Mouse (Mus musculus) left cerebral cortex, postnatal 36 days (tissue): ENCODE results near the gene Sytl3. TPM values are rescaled to one million over a fixed set of nuclear protein-coding genes. Genes with fewer than 3 reads are reported as not detected.
"Not testable (repeated sequence)": the region's sequence is repeated elsewhere in the genome, so short reads cannot be mapped to it uniquely, and the experiment has no call there.

Source experiments
- DNase-seq, 2 experiments: peaks; one replicate each; pipeline ENCODE4 v3.0.0; 2021 to 2022; ENCODE audit warnings: low spot score in 2 of 2, mixed read lengths in 1 of 2
- intact Hi-C: fragments of 180-260 bp; cut with DNase I; formaldehyde crosslinking; loops from one replicate; pipeline ENCODE4 v1.15.1; 2025
- total RNA-seq, 2 experiments: library from RNA; stranded (reverse); gene quantifications; 2 replicates each; pipeline ENCODE4 v1.2.3; 2021

The Sytl3 gene
- 1 to 10 TPM in 1 of 2 experiments, not detected in 1; 1.0 TPM for total RNA-seq

DNA sequence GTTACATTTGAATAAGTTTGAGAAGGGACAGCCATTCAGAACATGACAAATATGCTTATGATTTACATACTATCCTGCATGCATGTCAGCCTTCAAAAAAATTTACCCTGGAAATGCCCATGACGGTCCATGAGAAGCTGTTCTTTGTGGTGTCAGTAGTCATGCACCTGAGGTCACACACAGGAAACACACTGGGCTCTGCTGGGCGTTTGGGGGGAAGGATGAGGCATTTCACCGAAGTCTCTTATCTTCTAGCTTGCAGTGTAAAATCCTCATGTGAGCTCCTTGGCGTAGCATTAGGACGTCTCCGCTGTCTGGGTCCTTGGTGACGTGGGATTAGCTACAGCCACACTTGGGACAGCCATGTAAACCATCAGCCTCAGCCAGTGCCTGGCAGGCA, at the start of gene Sytl3:
Gene Sytl3 (plus strand): TSS at position 293 of the 400 bp plus-strand sequence.
- intact Hi-C loops, DNase-seq: not testable (repeated sequence)

DNA sequence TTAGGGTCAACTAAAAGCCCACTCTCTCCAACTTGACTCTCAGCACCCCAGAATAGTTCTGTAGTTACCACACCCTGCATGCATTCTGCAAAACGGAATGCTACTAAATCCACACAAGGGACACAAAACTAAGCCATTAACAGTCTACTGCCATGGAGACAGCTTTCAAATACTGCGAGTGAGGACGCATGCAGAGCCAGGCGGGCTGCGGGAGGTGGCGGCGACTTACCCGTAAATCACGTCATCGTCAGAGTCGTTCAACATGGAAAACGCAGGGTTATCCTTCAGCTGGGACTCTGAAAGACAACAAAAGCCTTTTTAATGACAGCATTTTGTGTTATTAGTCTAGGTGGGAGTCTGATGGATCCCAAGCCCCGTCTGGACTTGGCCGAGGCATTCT, 45.4 kb upstream of the Sytl3 start:
- DNase-seq, intact Hi-C loops: not testable (repeated sequence)

DNA sequence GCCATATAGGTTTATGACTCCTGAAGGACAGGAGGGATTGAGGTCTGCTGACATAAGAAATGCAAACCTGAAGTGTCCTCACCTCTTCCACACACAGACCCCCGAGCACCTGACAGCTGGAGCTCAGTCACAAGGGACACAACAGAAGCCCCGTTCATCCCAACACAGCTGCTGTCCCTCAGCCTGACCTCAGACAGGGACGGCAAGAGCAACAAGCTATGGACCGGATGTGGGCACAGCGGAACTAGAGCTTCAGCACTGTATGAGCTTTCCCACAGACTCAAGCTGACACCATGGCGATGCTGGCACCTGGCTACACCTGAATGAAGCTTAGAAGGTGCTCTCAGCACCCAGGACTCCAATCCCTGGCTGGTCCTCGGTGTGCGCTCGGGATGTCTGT, 44.6 kb upstream of the Sytl3 start:
- intact Hi-C loops, DNase-seq: not testable (repeated sequence)

DNA sequence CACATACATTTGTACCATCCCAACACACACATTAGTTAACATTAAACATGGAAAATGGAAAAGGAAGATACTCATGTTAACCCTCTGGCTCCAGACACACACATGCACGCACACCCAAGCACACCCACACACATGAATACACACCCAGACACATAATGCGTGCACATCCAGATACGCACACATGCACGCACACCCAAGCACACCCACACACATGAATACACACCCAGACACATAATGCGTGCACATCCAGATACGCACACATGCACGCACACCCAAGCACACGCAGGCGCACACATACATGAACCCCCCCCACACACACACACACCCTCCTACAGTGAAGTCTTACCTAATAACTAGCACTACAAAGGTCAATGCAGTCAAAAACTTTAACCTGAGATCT, 42.2 kb upstream of the Sytl3 start:
- intact Hi-C loops, DNase-seq: not testable (repeated sequence)

DNA sequence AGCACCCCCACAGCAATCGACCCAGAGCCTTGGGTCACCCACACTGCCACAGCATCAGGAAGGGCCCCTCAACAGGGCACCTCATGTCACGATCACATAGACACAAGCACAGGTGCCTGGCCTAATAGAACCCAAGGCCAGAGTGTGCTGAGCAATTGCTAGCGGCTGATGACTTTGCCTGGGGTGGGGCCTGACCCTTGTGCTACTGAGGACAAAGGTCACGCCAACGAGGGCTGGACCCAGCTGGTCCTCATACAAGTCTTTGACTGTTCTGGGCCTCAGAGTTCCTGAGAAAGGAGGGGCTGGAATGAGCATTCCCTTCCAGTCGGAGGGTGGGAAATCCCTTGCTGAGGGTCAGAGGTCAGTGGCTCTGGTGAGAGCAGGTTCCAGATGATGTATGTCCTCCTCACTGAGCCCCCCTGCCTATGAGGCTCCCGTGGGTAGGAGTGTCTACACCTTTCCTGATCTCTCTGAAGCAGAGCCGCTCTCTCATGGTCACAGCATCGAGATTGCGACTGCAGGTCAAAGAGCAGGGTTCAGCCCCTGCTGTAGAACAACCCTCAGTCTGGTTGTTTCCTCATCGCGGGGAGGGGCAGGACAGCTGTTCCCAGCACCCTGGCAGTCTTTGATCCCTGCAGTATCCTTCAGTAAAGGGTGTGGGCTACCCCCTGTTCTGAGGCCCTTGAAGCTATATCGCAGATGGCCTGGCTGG, 41.0 kb upstream of the Sytl3 start:
- intact Hi-C loops, DNase-seq: not testable (repeated sequence)

DNA sequence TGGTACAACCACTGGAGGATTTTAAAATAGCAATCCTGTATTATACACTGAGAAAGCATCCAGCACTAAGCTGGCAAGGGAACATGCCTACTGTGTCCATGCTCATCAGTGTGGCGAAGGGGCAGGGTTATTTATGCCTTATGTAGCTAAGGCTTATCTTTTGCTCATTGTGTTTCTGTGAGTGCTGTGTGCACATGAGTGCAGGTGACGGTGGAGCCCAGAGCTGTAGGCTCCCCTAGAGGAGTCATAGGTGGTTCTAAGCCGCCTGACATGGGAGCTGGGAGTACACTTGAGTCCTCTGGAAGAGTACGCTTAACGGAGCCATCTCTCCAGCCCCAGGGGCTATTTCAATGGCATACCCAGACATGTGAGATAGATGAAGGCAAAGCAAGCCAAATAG, 39.6 kb upstream of the Sytl3 start:
- intact Hi-C loops, DNase-seq: not testable (repeated sequence)

DNA sequence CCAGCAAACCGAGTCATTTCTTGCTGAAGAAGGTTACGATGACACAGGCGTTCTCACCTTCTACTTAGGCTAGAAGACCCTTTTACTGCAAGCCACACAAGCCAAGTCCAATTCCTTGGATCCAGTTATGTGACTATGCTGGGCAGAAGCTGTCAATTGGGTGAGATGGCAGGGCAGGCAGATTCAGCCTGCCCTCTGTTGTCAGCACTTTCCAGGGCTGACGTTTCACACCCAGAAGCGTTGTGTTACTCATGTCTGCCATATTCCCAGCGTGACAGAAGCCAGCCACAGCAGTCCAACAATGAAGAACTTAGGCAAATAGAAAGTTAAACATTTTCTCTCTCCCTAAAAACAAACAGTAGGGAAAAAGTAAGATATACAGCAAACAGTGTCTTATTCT, 38.9 kb upstream of the Sytl3 start:
- intact Hi-C loops, DNase-seq: not testable (repeated sequence)

DNA sequence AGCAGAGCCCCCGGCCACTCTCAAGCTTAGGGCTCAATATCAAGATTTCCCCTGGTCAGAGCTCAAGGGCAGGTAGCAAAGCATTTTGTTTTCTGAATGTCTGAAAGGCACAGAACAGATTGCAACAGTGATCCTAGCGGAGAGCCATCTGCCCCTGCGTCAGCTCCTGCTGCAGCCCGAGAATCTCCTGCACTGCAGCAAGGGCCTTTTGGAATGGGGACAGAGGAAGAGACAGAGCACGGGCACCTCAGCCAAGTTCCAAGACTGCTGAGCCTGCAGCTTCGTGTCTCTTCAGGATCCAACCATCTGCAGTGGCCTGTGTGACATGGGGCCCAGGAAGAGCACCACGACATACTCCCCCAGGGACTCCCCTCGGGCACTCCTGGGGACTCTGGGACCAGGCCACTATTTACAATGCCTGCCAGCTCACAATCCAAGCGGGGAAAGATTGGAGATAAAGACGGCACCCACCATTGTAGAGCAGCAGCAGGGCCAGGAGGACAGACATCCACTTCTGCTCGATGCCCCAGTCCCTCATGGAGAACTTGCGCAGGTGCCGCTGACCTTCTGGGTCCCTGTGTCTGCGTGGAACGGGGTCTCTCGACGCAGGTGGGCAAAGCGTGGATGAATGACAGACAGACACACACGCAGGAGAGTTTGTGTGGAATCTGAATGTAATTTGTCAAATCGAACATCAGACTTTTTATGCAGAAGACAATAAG, 38.0 kb upstream of the Sytl3 start:
- intact Hi-C loops, result not testable (repeated sequence)

DNA sequence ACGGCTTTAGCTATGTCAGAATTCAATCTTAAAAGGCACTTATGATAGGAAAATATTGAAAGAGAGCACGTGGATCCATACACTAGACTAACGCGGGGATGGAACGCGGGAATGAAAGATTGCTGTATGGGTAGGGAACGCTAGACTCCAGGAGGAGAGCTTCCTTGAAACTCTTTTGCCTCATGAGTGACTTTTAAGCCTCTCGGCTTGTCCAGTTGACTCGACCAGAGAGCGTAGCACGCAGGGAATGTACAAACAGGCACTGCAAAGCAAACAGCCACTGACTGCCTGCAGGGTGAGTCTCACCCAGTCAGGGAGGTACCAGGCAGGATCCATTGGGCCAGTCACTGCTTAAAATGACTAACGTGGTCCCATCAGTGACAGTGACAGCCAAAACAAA, 36.9 kb upstream of the Sytl3 start:
- intact Hi-C loops, result not testable (repeated sequence)

More for the DNA sequence above, 38.0 kb upstream of the Sytl3 start:
- DNase-seq, result not testable (repeated sequence)

DNA sequence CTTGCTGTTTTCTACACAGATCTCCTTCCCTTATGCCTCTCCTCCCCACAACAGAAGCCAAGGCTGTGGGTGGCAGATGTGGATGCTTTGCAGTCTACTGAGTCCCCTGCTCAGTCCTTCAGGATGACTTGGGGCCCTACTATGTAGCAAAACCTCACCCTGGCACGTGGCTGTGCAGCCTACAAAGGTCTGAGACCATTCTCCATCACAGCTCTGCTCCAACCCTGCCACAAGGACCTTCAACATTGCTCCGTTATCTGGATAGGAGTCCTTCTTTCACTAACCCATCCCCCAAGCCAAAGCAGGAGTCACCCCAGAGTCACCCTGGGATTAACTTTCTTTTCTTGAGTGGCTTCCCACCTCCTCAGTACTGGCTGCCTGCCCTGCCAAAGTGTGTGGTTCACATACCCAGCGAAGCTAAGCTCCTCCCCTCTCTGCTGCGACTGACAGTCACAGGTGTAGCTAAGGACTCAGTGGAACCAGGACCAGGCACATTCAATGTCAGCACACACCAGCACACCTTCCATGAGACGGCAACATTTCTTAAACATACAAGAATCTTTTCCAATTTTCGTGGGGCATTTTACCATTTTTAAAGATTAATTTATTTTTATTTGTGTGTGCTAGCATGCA, 33.9 kb upstream of the Sytl3 start:
- intact Hi-C loops, result not testable (repeated sequence)

More for the DNA sequence above, 36.9 kb upstream of the Sytl3 start:
- not testable (repeated sequence) for DNase-seq

DNA sequence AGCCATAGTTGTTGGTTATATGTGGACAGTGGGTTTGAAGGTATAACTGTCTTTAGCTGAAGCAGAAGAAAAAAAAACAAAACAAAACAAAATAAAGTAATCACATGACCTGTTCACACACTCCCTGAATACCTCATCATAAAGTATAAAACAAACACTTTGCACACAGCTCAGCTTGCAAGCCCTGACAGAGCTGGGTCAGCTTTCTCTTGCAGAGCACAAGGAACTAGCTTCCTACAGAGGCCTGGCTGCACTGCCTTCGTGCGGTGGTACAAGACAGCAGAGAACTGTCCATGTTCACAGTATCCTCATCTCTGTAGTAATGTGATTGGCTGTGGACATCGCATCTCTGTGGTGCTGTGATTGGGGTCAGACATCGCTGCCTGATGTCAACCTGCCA, 28.5 kb upstream of the Sytl3 start:
- DNase-seq, intact Hi-C loops: not testable (repeated sequence)

More for the DNA sequence above, 33.9 kb upstream of the Sytl3 start:
- DNase-seq, result not testable (repeated sequence)

DNA sequence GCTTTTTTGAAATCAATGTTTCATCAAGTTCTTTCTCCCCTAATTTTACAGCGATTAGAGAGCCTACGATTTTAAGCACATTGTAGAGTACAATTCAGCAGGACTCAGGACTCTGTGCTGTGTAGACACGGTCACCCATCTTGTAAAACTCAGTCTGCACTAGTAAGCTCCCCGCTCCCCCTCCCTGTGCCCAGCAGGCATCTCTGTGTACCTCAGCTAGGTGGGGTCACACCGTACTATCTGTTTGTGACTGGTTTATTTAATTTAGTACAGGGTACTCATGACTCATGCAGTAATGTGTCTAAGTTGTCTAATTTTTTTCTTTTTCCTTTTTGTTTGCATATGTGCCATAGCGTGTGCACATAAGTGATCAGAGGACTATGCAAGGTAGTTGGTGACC, 26.0 kb upstream of the Sytl3 start:
- intact Hi-C loops, DNase-seq: not testable (repeated sequence)

DNA sequence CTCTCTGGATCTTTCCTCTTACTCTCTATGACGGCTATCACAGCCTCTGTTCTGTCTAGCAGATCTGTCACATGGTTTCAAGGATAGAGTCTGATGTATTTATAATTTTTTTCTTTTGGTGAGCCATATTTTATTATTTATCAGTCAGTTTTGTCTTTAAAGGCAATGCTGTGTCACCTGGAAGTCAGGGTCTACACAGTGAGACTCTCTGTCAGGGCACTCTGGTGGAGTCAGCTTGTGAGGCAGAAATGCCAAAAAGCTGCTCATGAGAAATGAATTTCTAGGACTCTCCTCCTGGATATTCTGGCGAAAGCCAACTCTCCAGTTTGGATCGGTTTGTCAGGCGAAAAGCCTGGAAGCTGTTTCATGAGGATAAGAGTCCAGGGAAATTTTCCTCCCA, 23.1 kb upstream of the Sytl3 start:
- intact Hi-C loops, DNase-seq: not testable (repeated sequence)

DNA sequence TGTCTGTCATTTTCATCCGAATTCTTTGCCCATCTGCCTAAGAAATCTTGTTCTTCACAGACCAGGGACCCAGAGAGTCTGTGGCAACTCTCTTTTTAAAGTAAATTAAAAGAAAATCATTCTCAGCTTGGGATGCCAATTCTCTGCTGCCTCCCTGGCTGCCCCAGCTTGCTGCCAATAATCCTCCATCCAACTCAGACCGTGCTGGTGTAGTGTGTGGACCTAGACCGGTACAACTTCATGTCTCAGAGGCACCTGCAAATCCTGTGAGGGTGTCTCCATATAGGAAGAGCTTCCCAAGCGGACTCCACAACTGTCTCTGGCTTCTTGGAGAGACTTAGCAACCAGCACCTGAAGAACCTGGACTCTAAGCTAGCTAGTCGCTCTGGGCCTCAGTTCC, 22.0 kb upstream of the Sytl3 start:
- intact Hi-C loops, result no loop called here
- DNase-seq, result no peak

DNA sequence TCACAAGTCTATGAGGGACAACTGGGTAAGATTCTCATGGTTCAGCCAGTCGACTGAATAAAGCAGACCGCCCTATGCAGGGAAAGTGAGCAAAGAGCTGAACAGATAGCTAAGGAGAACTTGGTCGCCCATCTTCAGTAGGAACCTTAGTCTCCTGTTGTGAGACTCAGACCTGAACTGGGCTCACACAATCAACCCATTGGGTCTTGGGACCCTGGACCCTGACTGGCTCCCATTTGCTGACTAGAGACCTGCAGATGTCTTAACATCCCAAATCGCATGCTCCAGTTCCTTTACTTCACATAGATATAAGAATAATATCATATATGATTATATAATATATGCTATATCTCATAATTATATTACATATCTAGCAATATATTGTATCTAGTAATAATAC, 21.5 kb upstream of the Sytl3 start:
- DNase-seq, intact Hi-C loops: not testable (repeated sequence)

DNA sequence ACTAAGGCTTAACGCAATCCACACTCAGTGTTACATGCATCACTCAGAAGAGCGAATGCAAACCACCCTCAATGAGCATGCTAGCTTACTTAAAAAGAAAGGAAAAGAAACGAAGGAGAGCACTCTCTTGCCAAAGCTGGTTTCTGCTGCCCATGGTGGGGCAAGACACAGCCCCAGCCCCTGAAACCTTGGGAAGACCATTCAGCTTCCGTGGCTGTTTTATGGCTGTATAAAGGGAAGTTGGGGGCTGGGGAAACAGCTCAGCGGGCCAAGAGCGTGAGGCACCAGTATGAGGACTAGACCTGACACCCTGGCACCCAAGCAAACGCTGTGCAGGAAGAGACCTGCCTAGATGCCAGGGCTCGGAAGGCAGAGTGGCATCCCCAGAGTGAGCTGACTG, 20.4 kb upstream of the Sytl3 start:
- DNase-seq, intact Hi-C loops: not testable (repeated sequence)

DNA sequence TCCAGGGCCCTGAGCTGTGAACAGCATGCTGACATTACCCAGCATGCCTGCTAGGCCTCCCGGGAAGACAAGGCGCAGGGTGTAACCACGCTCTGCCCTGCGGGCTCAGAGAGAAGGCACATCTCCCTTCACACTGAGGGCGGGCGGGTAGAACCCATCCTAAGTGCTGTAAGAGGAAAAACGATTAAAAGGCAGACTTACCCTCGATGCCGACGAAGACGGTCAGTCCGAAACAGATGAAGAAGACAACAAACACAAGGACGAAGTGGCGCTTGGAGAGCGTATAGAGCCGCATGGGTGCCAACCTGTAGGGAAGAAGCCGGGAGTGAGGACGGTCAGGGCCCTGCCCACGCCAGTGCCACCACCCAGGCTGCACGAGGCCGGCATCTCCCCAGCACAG, 19.4 kb upstream of the Sytl3 start:
- DNase-seq, intact Hi-C loops: not testable (repeated sequence)

DNA sequence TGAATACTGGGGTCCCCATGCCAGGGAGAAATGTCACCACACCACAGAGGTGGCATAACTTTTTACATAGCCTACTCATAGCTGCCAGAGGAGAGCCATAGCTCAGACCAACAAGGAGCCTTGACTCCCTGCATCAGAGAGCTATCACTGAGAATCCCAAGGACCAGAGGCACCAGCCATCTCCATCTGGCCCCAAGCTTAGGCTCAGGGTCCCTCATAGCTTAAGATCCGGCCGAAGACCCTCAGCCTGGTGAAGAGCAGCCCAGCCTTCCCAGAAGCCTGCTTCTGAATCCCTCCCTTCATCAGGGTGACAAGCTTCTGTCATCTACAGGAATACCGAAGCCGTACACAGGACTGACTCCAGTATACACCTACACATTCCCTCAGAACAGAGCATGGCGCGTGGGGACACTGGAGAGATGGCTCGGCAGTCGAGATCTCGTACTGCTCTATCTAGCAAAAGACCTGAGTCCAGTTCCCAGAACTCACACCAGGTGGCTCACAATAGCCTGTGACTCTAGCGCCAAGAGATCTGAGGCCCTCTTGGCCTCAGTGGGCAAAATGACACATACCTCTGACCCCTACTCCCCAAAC, 18.8 kb upstream of the Sytl3 start:
- intact Hi-C loops, DNase-seq: not testable (repeated sequence)

DNA sequence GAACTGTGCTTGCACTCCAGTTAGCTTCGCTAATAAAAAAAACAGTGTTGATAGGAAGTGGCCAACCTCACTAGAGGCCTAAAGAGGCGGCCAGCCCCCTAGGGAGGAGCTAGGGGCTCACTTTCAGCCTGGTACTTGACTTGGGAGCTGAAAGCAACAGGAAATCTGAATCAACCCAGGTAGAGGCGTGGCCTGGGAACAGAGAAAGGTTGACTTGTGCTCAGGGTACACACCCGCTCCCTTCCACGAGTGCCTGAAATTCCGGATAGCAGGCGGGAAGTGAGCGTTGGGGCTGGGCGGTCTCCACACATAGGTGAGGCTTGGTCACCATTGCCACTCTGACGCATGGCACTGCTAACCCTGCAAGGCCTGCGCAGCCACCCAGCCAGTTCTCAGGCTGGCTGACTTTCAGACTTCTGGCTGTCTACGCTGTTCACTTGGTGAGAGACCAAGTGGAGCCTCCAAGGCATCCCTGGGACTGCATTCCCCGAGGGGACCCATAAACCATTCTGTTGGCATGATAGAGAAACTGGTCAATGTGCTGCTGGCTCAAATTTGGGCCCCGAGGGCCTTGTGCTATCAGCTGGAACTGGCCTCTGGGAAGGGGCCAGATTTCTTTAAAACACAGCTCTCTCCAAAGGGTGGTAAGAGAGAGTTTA, 18.0 kb upstream of the Sytl3 start:
- intact Hi-C loops, DNase-seq: not testable (repeated sequence)
